Mouse (Mus musculus) gastrocnemius, postnatal 10 days (tissue): ENCODE measurements at regions not wholly inside any gene's neighbourhood (a gene's known extent, or its start where the extent isn't known, plus 50 kb on each side); places are given as distances from the start of the nearest gene placed in this dataset.

Source experiments
- DNase-seq: peaks from one replicate; pipeline ENCODE4 v3.0.0; 2021; ENCODE audit warnings: mixed read lengths

DNA sequence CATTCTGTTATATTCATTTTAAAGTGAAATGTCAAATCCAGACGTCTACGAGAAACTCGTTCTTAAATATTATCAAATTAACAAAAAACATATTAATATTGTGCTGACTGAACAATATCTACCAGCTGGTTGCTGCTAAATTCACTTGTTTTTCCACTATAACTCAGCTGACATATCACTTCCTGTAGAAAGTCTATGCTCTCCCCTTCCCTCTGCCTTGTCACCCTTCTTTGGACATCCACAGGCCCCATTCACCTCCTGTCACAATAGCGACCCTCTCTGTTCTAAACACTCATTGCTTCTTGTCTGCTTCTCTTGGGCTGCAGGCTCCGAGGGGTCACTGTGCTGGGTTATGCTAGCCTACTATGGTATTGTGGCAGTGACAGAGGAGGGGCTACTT is 52.5 kb upstream of the Cplx2 start:
- no peak for DNase-seq

DNA sequence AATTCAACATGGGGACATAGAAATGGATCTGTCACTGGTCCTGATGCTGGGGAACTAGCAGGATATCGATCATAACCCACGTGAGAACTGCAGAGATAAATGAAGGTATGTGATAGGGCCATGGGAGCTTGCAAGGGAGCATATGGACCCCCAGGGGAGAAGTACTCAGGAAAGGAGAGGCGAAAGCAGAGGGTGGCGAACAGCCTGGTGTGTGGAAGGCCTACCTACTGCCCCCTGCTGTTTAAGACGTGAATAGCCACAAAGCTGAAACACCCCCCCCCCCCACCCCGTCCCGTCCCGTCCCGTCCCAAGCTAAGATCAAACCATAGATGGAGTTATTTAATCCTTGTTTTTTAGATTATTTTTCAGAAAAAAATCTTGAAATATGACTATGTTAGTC is 50.9 kb upstream of the Cplx2 start:
- DNase-seq: no peak

DNA sequence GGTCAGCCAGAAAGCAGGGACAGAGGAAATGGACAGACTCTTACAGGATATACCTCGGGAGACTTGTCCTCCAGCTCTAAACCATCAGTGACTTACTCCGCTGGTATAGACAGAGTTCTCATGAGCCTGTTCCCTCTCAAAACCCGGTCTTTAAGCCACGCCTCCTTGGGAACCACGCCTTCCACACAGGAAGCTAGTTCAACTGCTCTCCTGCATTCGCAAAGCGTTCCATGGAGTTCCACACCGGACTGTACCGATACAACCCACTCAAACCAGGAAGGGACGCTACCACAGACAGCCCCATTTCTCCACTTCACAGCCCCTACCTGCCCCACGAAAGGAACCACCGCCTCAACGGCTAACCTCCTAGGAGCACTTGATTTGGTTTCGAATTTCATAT is 50.1 kb upstream of the Cplx2 start:
- no peak for DNase-seq
